Mouse (Mus musculus): ENCODE results near the gene Cit.
A peak's percentile ranks its signal among the peaks of the same experiment; 100 is the strongest.
"Not testable (repeated sequence)": the region's sequence is repeated elsewhere in the genome, so short reads cannot be mapped to it uniquely, and the experiment has no call there.

Cit gene

DNA sequence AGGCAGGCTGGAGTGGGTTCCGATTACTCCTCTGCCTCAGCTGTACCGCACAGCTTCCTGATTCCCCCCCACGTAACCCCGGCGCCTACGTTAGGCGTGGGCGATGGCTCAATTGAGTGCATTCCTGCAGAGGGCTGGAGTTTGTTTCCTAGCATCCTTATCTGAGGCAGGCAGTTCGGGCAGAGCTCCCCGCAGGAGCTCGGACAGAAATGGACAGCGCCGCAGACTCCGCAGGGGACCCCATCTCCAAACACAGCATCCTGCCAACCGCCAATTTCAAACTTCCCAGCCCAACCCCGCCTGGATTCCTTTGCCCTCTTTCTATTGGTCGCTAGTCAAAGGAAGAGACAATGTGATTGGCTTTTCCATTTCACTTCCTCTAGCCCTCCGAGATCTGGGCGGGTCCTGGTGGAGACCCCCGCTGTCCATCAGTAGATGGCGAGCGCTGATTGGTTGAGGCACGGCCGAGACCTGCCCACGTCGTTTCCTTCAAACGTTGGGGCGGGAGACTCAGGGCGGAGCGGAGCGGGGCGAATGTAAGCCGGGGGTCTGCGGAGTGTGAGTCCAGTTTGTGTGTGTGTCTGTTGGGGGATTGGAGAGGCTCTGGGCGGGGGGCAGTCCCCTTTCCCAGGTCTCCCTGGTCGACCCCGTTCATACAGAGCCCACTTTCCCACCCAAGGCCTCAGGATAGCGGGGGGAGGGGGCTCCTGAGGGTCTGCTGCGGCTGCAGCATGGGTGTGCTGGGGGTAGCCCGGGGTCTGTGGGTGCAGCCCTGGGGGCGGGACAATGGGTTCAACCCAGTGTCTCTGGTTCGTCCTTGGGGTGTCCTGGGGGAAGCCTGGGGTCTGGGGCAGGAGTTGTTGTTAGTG lies at the start of gene Cit:
Gene Cit (plus strand): TSS at position 513 of the 869 bp plus-strand sequence.
- DNase-seq (ENCODE audit: low spot score), result peak; percentile 99

- no peak for DNase-seq (ENCODE audit: low spot score)
Measured at GRCm38 (mm10) chr5:115799016-115799894, 45.8 kb upstream of the Cit start.

DNA sequence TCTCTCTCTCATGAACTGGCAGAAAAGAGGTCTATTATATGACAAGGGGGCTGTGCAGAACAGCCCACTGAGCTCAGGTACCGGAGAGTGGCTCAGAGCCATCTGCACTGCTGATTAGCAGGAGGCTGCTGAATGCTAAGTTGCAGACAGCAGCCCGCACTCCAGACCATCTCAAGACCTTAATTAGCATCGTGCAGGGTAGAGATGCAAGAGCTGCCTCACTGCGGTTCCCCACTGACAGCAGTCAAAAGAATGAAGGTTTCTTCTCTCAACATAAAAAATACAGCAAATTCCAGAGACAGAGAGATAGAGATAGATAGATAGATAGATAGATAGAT lies 45.2 kb upstream of the Cit start:
- no peak for DNase-seq (ENCODE audit: low spot score)

DNA sequence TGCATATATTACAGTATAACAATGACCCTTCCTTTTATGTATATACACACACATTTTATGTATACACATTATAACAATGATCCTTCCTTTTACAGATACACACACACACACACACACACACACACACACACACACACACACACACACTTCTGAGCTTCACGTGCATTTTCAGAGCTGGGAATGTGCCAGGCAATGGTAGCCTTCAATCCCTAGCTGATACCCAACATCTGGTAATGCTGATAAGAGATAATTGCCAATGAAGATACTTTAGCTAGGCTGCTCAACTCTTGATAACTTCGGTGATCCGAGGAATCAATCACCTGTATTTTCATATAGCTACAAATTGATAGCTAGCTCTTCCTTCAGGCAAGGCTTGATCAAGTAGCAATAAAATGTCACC lies 32.8 kb upstream of the Cit start:
- no peak for DNase-seq (ENCODE audit: low spot score)

DNA sequence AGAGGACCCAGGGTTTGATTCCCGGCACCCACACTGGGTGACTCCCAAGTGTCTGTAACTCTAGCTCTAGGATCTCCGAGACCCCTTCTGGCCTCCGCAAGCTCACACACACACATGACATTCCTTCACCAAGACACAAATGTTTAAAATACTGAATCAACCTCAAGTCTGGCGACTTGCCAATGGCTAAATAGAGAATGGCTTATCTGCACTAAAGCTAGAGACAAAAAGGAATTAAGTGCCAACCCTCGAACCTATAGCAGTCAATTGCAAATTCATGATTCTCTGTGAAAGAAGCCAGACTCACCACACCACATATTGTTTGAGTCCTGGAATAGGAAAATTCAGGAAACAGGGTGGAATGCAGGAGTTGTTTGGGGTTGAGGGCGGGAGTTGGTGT lies 28.1 kb upstream of the Cit start:
- no peak for DNase-seq (ENCODE audit: low spot score)

DNA sequence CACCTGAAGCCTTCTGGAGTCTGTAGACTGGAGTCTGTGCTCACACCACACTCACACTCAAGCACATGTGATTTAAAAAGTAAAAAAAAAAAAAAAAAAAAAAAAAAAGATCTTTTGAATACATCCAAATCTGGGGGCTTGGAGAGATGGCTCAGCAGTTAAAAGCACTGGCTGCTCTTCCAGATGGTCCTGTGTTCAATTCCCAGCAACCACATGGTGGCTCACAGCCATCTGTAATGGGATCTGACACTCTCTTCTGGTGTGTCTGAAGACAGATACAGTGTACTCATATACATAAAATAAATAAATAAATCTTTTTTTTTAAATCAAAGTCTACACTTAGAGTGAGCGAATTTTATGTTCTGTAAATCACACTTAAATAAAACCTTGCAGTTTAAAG lies 27.4 kb upstream of the Cit start:
- not testable (repeated sequence) for DNase-seq (ENCODE audit: low spot score)

DNA sequence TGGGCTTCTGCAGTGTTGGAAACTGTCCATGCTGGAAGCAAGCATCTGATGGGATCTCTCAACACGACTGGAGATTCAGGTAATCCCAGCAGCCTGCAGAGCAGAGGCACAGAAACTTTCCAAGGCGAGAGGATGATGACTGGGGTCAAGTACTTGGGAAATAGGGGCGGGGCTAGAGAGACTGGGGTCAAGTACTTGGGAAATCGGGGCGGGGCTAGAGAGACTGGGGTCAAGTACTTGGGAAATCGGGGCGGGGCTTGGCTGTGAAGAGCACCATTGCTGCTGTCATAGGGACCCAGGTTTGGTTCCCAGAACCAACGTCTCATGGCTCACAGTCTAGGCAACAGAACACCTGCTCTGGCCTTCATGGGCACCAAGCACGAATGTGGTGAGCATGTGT lies 25.1 kb upstream of the Cit start:
- DNase-seq (ENCODE audit: low spot score), result no peak

DNA sequence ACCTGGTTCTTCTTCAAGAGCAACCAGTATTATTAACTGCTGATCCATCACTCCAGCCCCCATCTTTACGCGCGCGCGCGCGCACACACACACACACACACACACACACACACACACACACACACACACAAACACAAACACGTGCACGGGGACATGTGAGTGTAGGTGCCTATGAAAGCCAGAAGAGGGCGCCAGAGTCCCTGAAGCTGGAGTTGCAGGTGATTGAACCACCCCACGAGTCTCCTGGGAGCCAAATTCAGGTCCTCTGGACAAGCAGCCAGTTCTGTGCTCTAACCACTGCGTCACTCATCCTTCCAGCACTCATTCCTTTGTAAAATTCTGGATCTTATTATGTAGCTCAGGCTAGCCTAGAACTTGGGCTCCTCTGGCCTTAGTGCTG lies 23.9 kb upstream of the Cit start:
- DNase-seq (ENCODE audit: low spot score), result no peak

- no peak for DNase-seq (ENCODE audit: low spot score)
Measured at GRCm38 (mm10) chr5:115821910-115822309, 23.2 kb upstream of the Cit start.

GRCm38 (mm10) chr5:115832754-115833153 lies 12.3 kb upstream of the Cit start:
- DNase-seq (ENCODE audit: low spot score), result no peak

GRCm38 (mm10) chr5:115833806-115834205 lies 11.3 kb upstream of the Cit start:
- DNase-seq (ENCODE audit: low spot score), result not testable (repeated sequence)

- DNase-seq (ENCODE audit: low spot score), result no peak
Measured at GRCm38 (mm10) chr5:115835291-115835690, 9.8 kb upstream of the Cit start.

DNA sequence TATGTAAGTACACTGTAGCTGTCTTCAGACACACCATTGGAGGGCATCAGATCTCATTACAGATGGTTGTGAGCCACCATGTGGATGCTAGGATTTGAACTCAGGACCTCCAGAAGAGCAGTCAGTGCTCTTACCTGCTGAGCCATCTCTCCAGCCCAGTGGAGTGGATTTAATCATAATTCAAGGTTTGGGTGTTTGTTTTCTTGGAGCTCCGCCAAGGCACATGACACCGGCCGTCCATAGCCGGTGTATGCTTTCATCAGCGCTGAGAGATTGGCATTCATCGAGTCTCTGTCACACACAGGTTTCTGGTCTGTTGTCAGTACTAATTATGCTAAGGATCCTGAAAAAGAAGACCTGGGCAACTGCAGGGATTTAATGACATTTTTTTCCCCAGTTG lies 7.0 kb upstream of the Cit start:
- DNase-seq (ENCODE audit: low spot score), result no peak

- no peak for DNase-seq (ENCODE audit: low spot score)
Measured at GRCm38 (mm10) chr5:115840453-115840852, 4.6 kb upstream of the Cit start.

DNA sequence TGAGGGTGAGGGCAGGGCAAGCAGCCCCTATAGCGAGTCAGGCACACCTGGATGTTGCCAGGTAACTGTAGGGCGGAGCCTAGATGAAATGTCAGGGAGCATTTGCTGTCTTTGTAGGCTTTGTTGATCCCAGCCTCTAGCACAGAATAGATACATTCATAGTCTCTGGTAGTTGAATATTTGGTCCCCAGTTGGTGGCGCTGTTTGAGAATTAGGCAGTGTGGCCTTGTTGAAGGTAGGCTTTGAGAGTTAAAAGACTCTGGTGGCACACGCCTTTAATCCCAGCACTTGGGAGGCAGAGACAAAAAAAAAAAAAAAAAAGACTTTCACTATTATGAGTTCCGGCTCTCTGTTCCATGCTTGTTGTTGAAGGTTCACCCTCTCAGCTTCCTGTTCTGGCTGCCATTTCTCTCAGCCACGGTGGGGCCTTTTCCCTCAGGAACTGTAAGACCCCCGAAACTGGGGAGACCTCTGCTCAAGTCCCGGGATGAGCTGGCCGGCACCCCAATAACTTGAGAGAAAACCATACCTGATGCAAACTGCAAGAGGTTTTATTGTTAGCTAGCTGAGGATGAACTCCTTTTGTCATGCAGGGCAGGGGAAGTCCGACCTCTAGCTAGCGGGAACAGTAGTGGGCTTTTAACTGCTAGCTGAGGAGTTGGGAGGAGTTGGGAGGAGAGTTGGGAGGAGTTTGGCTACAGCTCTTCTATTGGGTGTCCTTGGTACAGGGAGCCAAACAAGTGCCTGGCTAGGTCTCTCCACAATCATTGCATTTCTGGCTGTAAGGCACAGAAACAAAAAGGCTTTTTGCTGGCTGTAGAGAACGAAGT lies 3.9 kb upstream of the Cit start:
- no peak for DNase-seq (ENCODE audit: low spot score)

DNA sequence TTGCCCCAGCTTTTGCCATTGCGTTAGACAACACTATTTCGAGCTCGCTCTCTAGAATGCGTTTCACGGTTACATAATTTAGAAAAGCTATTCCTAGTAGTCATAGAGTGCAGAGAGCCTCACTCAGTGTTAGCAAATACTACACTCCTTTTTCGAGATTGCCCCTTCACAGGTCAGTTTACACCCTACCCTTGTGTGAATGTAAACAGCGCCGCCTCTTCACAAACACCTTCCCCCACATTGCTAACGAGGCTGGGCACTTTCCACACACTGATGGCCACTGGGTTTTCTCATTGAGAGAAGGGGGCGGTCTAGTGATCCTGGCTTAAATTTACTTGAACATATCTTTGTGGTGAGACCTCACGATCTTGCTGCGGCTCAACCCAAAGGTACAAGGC lies 711 bp upstream of the Cit start:
- no peak for DNase-seq (ENCODE audit: low spot score)

GRCm38 (mm10) chr5:115845635-115846174 lies 627 bp downstream of the Cit start:
- no peak for DNase-seq (ENCODE audit: low spot score)

GRCm38 (mm10) chr5:115847166-115847565 lies 2.1 kb downstream of the Cit start:
- no peak for DNase-seq (ENCODE audit: low spot score)

DNA sequence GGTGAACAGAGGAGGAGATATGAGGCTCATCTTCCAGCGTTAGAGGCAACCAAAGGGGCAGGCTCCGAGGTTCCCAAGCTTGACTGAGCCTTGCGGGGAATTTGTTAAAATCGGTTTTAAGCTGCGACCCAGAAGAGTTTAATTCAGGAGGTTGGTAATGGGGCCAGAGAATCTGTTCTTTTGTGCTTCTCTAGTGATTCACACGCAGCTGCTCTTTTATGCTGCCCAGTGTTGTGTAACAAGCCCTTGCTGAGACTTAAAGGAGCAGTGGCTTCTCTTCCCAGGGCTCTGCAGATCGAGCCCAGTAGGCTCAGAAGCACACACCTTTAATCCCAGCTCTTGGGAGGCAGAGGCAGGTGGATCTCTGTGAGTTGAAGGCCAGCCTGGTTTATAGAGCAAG lies 3.4 kb downstream of the Cit start:
- no peak for DNase-seq (ENCODE audit: low spot score)

GRCm38 (mm10) chr5:115849263-115849829 lies 4.3 kb downstream of the Cit start:
- no peak for DNase-seq (ENCODE audit: low spot score)

DNA sequence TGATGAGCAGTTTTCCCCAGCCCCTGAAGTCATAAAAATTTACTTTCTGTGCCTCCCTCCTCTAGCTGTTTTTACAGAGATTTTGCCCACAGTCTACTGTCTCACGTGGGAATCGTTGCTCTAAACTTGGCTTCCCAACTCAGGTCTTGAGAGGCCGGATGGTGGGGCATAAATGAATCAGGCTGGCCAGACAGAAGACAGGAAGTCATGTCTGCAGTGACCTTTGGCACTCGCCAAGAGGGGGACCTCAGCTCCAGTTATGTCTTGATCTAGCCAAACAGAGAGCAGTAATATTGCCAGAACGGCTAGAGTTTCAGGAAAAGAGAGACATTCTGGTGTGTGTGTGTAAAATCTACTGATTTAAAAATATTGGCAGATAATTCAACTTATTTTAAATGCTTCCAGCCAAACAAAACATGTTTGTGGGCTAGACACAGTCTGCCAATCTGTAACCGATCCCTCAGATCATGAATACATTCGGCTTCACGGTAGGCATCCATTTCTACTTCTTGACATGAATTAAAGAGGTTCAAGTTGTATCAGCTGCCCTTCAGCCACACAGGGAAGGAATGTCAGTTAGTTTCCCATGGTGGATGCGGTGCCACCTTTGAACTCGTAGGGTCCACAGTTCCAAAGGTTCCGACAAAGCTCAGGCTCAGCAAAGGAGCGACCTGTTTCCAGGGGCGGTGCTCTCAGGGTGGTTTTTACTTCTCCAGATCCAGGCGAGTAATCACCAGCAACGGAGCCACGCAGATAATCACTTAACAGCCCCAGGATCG lies 5.4 kb downstream of the Cit start:
- no peak for DNase-seq (ENCODE audit: low spot score)

All from embryo, embryonic 10 days (tissue).